Mouse (Mus musculus) embryonic facial prominence, embryonic 10.5 days (tissue): Measurements from ENCODE around the gene AA792892. TPM values are rescaled to one million over a fixed set of nuclear protein-coding genes. Genes with fewer than 3 reads are reported as not detected.
"Not testable (repeated sequence)": the region's sequence is repeated elsewhere in the genome, so short reads cannot be mapped to it uniquely, and the experiment has no call there.

Experiments used
- DNase-seq: peaks from one replicate; pipeline ENCODE4 v3.0.0-alpha.2; 2017; ENCODE audit warnings: low spot score
- H3K27ac ChIP-seq: fragments of 300-500 bp; sonication (generic); replicated peaks from 2 replicates; pipeline ENCODE4 v1.5.1; 2016; ENCODE audit warnings: mild to moderate bottlenecking
- H3K27me3 ChIP-seq: fragments of 300-500 bp; sonication (generic); replicated peaks from 2 replicates; pipeline ENCODE4 v1.6.1; 2016; ENCODE audit warnings: low read depth, mild to moderate bottlenecking; ENCODE audit not compliant: poor library complexity, severe bottlenecking
- H3K36me3 ChIP-seq: fragments of 300-500 bp; sonication (generic); replicated peaks from 2 replicates; pipeline ENCODE4 v1.6.1; 2016; ENCODE audit warnings: mild to moderate bottlenecking, moderate library complexity
- H3K4me1 ChIP-seq: fragments of 300-500 bp; sonication (generic); 2 replicates; pipeline ENCODE4 v1.6.1; 2016
- H3K4me3 ChIP-seq: fragments of 300-500 bp; sonication (generic); 2 replicates; pipeline ENCODE4 v1.5.1; 2016; ENCODE audit warnings: mild to moderate bottlenecking, moderate library complexity
- H3K9me3 ChIP-seq: fragments of 300-500 bp; sonication (generic); 2 replicates; pipeline ENCODE4 v1.6.1; 2016; ENCODE audit warnings: mild to moderate bottlenecking
- WGBS: fragments of 180-500 bp; shearing (Covaris S2); methylation state at CpG from one replicate; pipeline ENCODE4 v1.1.7; 2016; 5-methylcytosine and 5-hydroxymethylcytosine counted together
- polyA plus RNA-seq: library from polyadenylated mRNA; unstranded; fragments of >200 nt; fragmentation: Nextera tagmentation; extraction: Ambion mirVana; gene quantifications from 2 replicates; pipeline ENCODE4 v1.2.1, GENCODE M21; 2016

Gene AA792892
- polyA plus RNA-seq = not detected in 2 replicates

GRCm38 (mm10) chr5:94339449-94339848, at the start of gene AA792892:
AA792892 (plus strand) TSS chr5:94339749.
- not testable (repeated sequence) for H3K4me1 ChIP-seq, H3K4me3 ChIP-seq, DNase-seq, H3K9me3 ChIP-seq, H3K27ac ChIP-seq, H3K27me3 ChIP-seq, H3K36me3 ChIP-seq
- WGBS = no CpG with 5 or more reads among the region's 2 CpGs

GRCm38 (mm10) chr5:94306696-94307095, 32.9 kb upstream of the AA792892 start, which contains the start of gene A430089I19Rik:
A430089I19Rik (minus strand) TSS chr5:94306796.
- H3K27me3 ChIP-seq, H3K36me3 ChIP-seq, H3K27ac ChIP-seq, DNase-seq, H3K4me3 ChIP-seq, H3K9me3 ChIP-seq, H3K4me1 ChIP-seq: not testable (repeated sequence)
- WGBS = 91% methylated on average over 1 of the region's 1 CpGs

- DNase-seq, H3K27ac ChIP-seq, H3K4me3 ChIP-seq, H3K27me3 ChIP-seq, H3K9me3 ChIP-seq, H3K36me3 ChIP-seq, H3K4me1 ChIP-seq: not testable (repeated sequence)
- WGBS = no CpG with 5 or more reads among the region's 2 CpGs
Observed at GRCm38 (mm10) chr5:94314135-94314534, 25.4 kb upstream of the AA792892 start, which contains the start of gene Gm6502. Gm6502 (plus strand) TSS chr5:94314435.

Other genes with a start within 250 kb of the AA792892 start
- gene Gm3106, start 121.7 kb upstream of the AA792892 start, polyA plus RNA-seq = not detected in 2 replicates
- gene A430089I19Rik, start 33.0 kb upstream of the AA792892 start, polyA plus RNA-seq = not detected in 2 replicates
- not detected in 2 replicates for gene Gm6502, start 25.3 kb upstream of the AA792892 start, polyA plus RNA-seq
- gene Gm7682, start 106.0 kb downstream of the AA792892 start, polyA plus RNA-seq = not detected in 2 replicates
- not detected in 2 replicates for gene Gm3139, start 186.5 kb downstream of the AA792892 start, polyA plus RNA-seq